Mouse (Mus musculus) hematopoietic stem cell, adult 5-6 weeks (primary cell): ENCODE results near the gene Gipr. TPM values are rescaled to one million over a fixed set of nuclear protein-coding genes. Genes with fewer than 3 reads are reported as not detected.

Source experiments
- ATAC-seq, 2 experiments: fragments of 125-278 bp in 1 of 2; replicated peaks in 1 of 2; 2 replicates each; pipeline ENCODE4 v1.8.0; 2016 to 2017; ENCODE audit warnings: inconsistent platforms in 2 of 2, mild to moderate bottlenecking in 2 of 2, moderate number of reproducible peaks in 2 of 2, low read depth in 1 of 2, moderate TSS enrichment in 1 of 2; ENCODE audit not compliant: low FRiP score in 2 of 2, poor library complexity in 2 of 2, severe bottlenecking in 2 of 2, insufficient read depth in 1 of 2, low TSS enrichment in 1 of 2
- total RNA-seq: library from RNA; stranded (forward); fragments of 172-1452, 232-1000 nt; gene quantifications from 2 replicates; pipeline ENCODE4 v1.2.3, GENCODE M21; 2017

Gene Gipr
- total RNA-seq, 1 experiment from 2014 or later: not detected

DNA sequence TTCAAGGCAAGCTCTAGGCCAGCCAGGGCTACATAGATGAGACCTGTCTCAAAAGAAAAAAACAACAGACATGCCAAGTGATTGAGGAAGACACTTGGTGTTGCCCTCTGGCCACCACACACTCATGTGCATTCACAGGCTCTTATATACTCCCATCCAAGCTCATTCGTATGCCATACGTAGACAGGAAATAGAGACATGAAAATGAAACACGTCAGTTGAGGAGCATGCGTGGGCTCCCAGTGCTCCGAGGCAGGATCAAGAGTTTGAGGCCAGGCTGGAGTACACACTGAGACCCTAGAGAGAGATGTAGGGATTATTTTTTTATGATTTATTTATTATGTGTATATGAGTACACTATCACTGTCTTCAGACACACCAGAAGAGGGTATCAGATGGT, 36.5 kb downstream of the Gipr start:
- ATAC-seq: no peak

DNA sequence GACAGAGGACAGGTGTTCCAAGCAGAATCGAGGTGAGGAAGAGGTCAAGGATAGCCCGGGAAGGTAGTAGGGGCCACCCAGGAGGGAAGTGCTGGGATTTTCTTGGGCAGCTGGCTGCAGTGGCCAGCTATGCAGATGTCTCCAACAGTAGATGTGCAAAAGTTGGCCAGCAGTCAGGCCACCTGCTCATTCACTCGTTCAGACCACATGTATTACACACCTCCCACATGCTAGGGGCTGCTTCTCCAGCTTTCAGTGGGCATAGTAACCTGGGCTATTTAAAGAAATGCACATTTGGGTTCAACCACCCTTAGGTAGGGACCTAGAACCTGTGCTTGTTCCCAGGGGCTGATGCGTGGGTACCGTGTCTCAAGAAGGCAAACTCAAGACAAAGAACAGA, 38.2 kb downstream of the Gipr start:
- no peak for ATAC-seq

DNA sequence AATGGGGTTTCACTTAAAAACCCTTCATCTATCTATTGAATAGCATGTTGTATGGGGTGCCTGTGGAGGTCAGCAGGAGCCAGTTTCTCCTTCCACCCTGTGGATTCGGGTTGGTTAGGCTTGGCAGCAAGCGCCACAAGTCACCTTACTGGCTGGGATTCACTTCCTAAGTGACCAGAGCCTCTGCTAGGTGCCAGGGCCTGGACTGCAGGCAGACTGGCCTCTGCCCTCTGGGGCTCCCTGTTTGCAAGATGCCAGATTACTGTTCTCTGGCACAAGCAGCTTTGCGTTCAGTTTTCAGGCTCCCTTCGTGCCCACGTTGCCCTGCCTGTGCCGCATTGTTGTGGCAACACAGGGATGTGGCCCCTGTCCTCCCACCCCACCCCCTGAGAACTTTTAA, 41.2 kb downstream of the Gipr start:
- no peak for ATAC-seq

DNA sequence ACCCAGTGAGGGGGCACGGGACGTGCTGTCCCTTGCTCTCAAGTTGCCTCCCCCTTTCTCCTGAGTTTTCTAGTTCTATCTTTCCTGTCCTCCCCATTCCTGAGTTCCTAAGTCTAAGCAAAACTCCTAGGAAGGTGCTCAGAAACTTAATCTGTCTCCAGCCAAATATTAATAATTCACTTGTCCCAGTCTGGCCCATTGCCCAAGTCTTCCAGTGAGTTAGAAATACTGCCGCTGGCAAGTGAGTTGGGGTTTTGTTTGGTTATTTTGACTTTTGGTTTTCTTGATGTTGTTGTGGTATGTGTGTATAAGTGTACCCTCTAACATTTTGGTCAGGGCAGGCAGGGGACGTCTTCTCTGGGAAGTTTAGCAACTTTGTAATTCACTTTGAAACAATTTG, 44.2 kb downstream of the Gipr start:
- no peak for ATAC-seq

DNA sequence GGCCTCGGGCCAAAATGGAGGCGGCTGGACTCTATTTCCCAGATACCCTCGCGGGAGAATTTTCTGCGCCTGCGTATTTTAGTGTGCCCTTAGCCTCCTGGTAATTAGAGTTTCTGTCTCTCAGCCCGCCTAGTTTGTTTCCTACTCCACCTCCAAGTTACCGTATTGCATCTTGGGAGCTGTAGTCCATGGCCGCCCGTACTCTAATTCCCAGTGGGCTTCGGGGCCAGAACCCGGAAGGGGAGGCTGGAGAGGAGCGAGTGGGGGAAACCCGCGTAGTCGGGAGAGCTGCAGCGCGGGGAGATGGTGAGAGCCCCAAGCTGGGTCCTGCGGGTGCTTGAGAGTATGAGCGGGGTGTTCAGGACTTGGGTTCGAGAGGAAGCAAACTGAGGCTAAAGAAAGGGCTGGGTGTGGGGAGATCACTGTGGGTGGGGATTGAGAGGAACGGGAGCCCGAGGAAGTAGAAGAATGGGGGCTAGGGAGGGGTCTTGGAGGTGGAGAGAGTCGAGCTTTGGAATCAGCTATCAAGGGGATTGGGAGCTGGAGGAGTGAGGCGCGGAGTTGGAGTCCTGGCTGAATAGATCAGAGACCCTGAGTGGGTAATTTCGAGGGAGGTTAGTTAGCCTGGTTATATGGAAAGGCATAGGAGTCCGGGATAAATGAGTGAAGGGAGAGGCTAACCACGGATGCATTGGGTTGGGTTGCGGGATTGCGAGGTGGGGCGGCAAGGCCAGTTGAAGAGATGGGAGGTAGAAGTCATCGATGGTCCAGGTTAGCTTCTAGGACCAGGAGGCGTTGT, 46.1 kb downstream of the Gipr start, which contains the start of gene Fbxo46:
TSS of gene Fbxo46 (plus strand) at position 229 of the 799 bp plus-strand sequence.
- peak; percentile 100 for ATAC-seq

DNA sequence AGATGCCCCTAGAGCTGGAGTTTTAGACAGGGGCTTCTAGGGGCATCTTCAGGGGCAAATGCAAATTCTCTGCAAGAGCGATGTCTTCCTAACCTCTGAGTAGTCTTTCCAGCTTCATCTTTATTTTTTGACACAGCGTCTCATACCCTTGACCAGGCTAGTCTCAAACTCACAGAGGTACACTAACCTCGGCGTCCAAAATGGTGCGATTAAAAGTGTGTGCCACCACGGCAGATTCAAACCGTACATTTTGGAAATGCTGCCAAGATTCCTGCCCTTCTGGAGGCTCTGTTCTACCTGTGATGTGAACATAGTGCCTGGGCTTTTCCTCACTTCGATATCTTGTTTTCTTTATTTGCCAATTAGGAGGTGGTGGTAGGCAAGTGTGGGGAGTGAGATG, 46.8 kb downstream of the Gipr start:
- ATAC-seq: no peak

DNA sequence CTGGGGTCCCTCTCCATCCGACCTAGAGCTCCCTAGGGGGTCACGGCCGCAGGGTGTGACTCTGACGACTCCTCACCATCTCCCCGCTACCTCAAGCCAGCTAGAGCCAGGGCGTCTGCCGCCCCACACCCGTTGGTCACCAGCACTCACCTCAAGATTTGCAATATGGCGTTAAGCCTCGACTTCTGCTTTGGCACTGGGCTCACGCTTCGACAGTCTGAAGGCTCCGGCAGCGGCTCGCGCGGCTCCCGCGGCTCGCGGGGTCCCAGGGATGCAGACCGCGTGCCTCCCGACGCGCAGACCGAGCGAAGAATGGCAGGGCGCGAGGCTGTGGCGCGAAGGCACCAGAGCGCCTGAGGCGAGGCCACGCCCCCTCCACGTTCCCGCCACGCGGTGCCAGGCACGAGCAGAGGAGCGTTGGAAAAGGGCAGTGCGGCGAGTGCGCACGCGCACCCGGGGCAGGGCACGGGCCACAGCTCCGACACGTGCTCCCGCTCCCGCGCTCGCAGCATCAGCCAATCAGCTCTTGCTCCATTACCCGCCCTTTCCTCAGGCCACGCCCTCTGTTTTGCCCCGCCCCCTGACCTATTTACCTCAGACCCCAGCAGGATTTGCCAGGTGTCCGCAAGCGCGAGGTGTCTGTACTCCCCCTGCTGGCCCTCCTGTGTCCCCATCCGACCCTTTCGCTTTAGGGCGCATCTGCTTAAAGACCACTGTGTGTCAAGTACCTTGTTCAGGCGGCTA, 47.7 kb downstream of the Gipr start, which contains the start of gene Gm4969:
TSS of gene Gm4969 (minus strand) at position 341 of the 744 bp plus-strand sequence.
- no peak for ATAC-seq

DNA sequence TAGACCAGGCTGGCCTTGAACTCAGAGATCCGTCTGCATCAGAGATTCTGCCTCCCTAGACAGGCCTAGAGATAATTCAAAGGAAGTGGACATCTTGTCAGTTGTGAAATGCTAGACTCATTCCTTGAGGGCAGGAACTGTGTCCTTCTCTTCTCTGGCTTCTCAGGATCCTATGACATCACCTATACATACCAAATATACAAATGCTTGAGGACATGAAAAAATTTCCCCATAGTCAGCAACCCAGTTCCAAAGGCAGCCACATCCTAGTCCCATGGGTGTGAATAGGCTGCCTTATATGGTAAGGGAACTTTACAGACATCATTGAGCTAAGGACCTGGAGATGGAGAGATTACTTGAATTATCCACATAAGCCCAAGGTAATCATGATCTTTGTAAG, 56.4 kb downstream of the Gipr start:
- ATAC-seq: no peak

DNA sequence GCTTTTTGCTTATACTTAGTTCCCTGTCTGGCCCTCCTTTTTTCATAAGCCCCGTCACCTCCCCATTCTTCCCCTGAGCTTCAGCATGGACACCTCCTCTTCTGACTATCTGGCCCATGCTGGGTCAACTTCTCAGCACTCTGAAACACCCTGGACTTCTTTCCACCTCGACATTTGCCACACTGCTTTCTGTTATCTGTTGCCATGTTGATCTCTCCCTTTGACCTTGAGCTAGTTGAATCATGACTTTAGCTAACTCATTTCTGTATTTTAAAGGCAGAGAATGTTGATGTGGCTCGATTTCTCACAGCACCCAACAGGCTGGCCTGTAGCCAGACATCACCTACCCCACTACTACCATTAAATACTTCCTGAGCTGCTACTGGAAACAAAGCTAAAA, 58.5 kb downstream of the Gipr start:
- ATAC-seq: no peak

Other genes starting within 250 kb of the Gipr start
- 0.10 TPM in 1 of 2 replicates, not detected in the other for gene Nova2, start 240.2 kb downstream of the Gipr start, total RNA-seq
- not detected in 2 replicates for gene Nanos2, start 178.7 kb downstream of the Gipr start, total RNA-seq
- gene Mypop, start 174.9 kb downstream of the Gipr start, total RNA-seq: 0.10 and 0.69 TPM in 2 replicates
- gene Irf2bp1, start 162.1 kb downstream of the Gipr start, total RNA-seq: 13.1 and 16.8 TPM in 2 replicates
- 2.7 and 3.3 TPM in 2 replicates for gene Foxa3, start 142.6 kb downstream of the Gipr start, total RNA-seq
- 41.0 and 42.4 TPM in 2 replicates for gene Sympk, start 141.8 kb downstream of the Gipr start, total RNA-seq
- gene Rsph6a, start 111.4 kb downstream of the Gipr start, total RNA-seq: not detected in 2 replicates
- 13.5 TPM in 2 replicates for gene Dmwd, start 89.9 kb downstream of the Gipr start, total RNA-seq
- gene Dmpk, start 82.3 kb downstream of the Gipr start, total RNA-seq: 3.6 TPM in 1 of 2 replicates, not detected in the other
- 7.9 and 9.3 TPM in 2 replicates for gene Six5, start 71.5 kb downstream of the Gipr start, total RNA-seq
- 0.50 and 1.1 TPM in 2 replicates for gene Gm4969, start 47.8 kb downstream of the Gipr start, total RNA-seq
- 7.8 and 8.3 TPM in 2 replicates for gene Fbxo46, start 46.3 kb downstream of the Gipr start, total RNA-seq
- 3.5 and 4.8 TPM in 2 replicates for gene Qpctl, start 16.8 kb downstream of the Gipr start, total RNA-seq
- 55.1 and 97.6 TPM in 2 replicates for gene Snrpd2, start 16.4 kb downstream of the Gipr start, total RNA-seq
- 20.0 and 23.6 TPM in 2 replicates for gene Eml2, start 10.3 kb upstream of the Gipr start, total RNA-seq
- gene Gpr4, start 46.4 kb upstream of the Gipr start, total RNA-seq: 0.74 and 1.4 TPM in 2 replicates
- 19.9 and 26.8 TPM in 2 replicates for gene Opa3, start 62.2 kb upstream of the Gipr start, total RNA-seq
- gene Vasp, start 105.7 kb upstream of the Gipr start, total RNA-seq: 99.8 and 117 TPM in 2 replicates
- 0.25 TPM in 1 of 2 replicates, not detected in the other for gene Ppm1n, start 113.9 kb upstream of the Gipr start, total RNA-seq
- not detected in 2 replicates for gene Rtn2, start 116.5 kb upstream of the Gipr start, total RNA-seq
- gene Fosb, start 143.9 kb upstream of the Gipr start, total RNA-seq: 190 and 280 TPM in 2 replicates
- 20.0 and 28.0 TPM in 2 replicates for gene Ercc1, start 178.7 kb upstream of the Gipr start, total RNA-seq
- gene Cd3eap, start 193.4 kb upstream of the Gipr start, total RNA-seq: 20.9 and 23.6 TPM in 2 replicates
- 0.25 and 0.60 TPM in 2 replicates for gene Ppp1r13l, start 193.6 kb upstream of the Gipr start, total RNA-seq
- gene Ercc2, start 215.9 kb upstream of the Gipr start, total RNA-seq: 32.3 and 42.5 TPM in 2 replicates
- 1.5 and 2.6 TPM in 2 replicates for gene Klc3, start 238.0 kb upstream of the Gipr start, total RNA-seq
- 0.25 and 0.31 TPM in 2 replicates for gene Ckm, start 238.6 kb upstream of the Gipr start, total RNA-seq